19 mouse cellular contexts compared by ENCODE assay signal in the genomic region with DNA sequence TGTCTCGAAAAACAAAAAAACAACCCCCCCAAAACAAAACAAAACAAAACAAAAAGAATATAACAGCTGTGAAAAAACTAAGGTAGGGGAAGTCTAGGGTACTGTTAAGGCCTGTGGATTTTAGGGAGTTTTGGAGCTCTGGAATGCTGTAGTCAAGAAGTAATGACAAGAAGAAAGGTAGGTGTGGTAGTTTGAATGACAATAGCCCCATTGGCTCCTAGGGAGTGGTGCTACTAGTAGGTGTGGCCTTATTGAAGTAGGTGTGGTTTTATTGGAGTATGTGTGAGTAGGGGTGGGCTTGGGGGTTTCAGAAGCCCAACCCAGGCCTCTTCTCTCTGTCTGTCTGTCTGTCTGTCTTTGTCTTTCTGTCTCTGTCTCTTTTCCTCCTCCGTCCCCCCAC.
"Had no signal": no experiment of that assay in that cellular context is flagged by ENCODE, and none has a peak within 500 bp of the region (broad histone marks: within the 10 kb centered on the region; RNA-seq: fewer than 3 reads in every experiment).

No protein-coding gene starts in this region.

- H3K4me1 ChIP-seq: lung, embryonic 15.5 days; midbrain, embryonic 13.5 days; midbrain, embryonic 15.5 days; neural tube, embryonic 12.5 days had no signal

- ATAC-seq: lung, postnatal 0 days; midbrain, embryonic 13.5 days; midbrain, embryonic 15.5 days had no signal

- DNase-seq: lung, adult 2 months; lung, postnatal 14 days; lung, postnatal 36 days; retina, postnatal 1 day; right cerebral cortex, adult 18-20 months; right cerebral cortex, postnatal 25 days; right cerebral cortex, postnatal 4 days; spleen, adult 18-20 months; thymus, adult 18-20 months; thymus, postnatal 14 days; thymus, postnatal 36 days had no signal

- H3K9me3 ChIP-seq: lung, embryonic 15.5 days; megakaryocyte, embryonic 14.5 days; midbrain, embryonic 13.5 days; midbrain, embryonic 15.5 days; neural tube, embryonic 12.5 days had no signal

- H3K9ac ChIP-seq: lung, embryonic 15.5 days; midbrain, embryonic 13.5 days; midbrain, embryonic 15.5 days; neural tube, embryonic 12.5 days had no signal

- H3K27me3 ChIP-seq: lung, embryonic 15.5 days; megakaryocyte, embryonic 14.5 days; midbrain, embryonic 13.5 days; midbrain, embryonic 15.5 days; neural tube, embryonic 12.5 days had no signal

- H3K36me3 ChIP-seq: lung, embryonic 15.5 days; midbrain, embryonic 13.5 days; midbrain, embryonic 15.5 days; neural tube, embryonic 12.5 days had no signal

- H3K27ac ChIP-seq: lung, embryonic 15.5 days; macrophage; midbrain, embryonic 13.5 days; midbrain, embryonic 15.5 days; neural tube, embryonic 12.5 days had no signal

- H3K4me2 ChIP-seq: lung, embryonic 15.5 days; midbrain, embryonic 11.5 days; midbrain, embryonic 13.5 days; midbrain, embryonic 15.5 days; neural tube, embryonic 12.5 days had no signal

- H3K4me3 ChIP-seq: lung, embryonic 15.5 days; megakaryocyte, embryonic 14.5 days; midbrain, embryonic 13.5 days; midbrain, embryonic 15.5 days; neural tube, embryonic 12.5 days had no signal
